Mouse (Mus musculus) CH12.LX (cell line): Measurements from ENCODE around the gene Olfr681. TPM values are rescaled to one million over a fixed set of nuclear protein-coding genes. Genes with fewer than 3 reads are reported as not detected.
"Not testable (repeated sequence)": the region's sequence is repeated elsewhere in the genome, so short reads cannot be mapped to it uniquely, and the experiment has no call there.

ENCODE experiments used
- DNase-seq: peaks from one replicate; pipeline ENCODE4 v3.0.0-alpha.2; 2013; ENCODE audit errors: extremely low read depth
- H3K27ac ChIP-seq: 2 replicates; pipeline ENCODE4 v1.5.1; 2012; ENCODE audit warnings: low read depth, mild to moderate bottlenecking, control low read depth, moderate library complexity; ENCODE audit not compliant: insufficient read depth
- H3K27me3 ChIP-seq: replicated peaks from 2 replicates; pipeline ENCODE3; 2012; ENCODE audit warnings: inconsistent platforms
- H3K36me3 ChIP-seq, 2 experiments: replicated peaks in 1 of 2; 2 replicates each; pipeline versions ENCODE3 to v1.6.1; 2012; ENCODE audit warnings: inconsistent platforms in 1 of 2, low read length in 1 of 2, mild to moderate bottlenecking in 1 of 2, mixed read lengths in 1 of 2, moderate library complexity in 1 of 2; ENCODE audit not compliant: control insufficient read depth in 1 of 2, insufficient read depth in 1 of 2
- H3K4me1 ChIP-seq, 2 experiments: 2 replicates each; pipeline ENCODE4 v1.6.1; 2012; ENCODE audit warnings: inconsistent platforms in 1 of 2, moderate library complexity in 1 of 2; ENCODE audit not compliant: insufficient read depth in 2 of 2, control insufficient read depth in 1 of 2
- H3K4me2 ChIP-seq: 2 replicates; pipeline ENCODE4 v1.6.1; 2012; ENCODE audit warnings: low read depth, mild to moderate bottlenecking, control low read depth; ENCODE audit not compliant: poor library complexity, insufficient read depth, severe bottlenecking
- H3K4me3 ChIP-seq, 3 experiments: fragments of 150-350 bp in 1 of 3; sonication (generic) in 1 of 3; replicated peaks in 1 of 3; 2 replicates each; pipeline versions ENCODE3 to v1.5.1; 2011 to 2012; ENCODE audit warnings: low read depth in 2 of 3, low read length in 2 of 3, mild to moderate bottlenecking in 2 of 3, moderate library complexity in 2 of 3, control low read depth in 1 of 3, improper control_type of control experiment in 1 of 3, inconsistent platforms in 1 of 3, mixed read lengths in 1 of 3; ENCODE audit not compliant: poor library complexity in 1 of 3
- H3K79me2 ChIP-seq: replicated peaks from 2 replicates; pipeline ENCODE4 v1.6.1; 2012; ENCODE audit warnings: mild to moderate bottlenecking, moderate library complexity; ENCODE audit not compliant: control insufficient read depth, poor library complexity, insufficient read depth, severe bottlenecking; ENCODE audit errors: extremely low read depth
- H3K9ac ChIP-seq: 2 replicates; pipeline ENCODE4 v1.6.1; 2012; ENCODE audit warnings: low read depth, mild to moderate bottlenecking, control low read depth, moderate library complexity; ENCODE audit not compliant: insufficient read depth
- H3K9me3 ChIP-seq: replicated peaks from 2 replicates; pipeline ENCODE3; 2012; ENCODE audit warnings: low read length, inconsistent platforms, mixed read lengths
- CTCF ChIP-seq, 2 experiments: IDR thresholded peaks in 1 of 2; conservative IDR thresholded peaks in 1 of 2; 2 replicates each; pipeline ENCODE4 v1.5.1; 2011 to 2012; ENCODE audit warnings: low read depth in 2 of 2, low read length in 2 of 2, improper control_type of control experiment in 1 of 2, inconsistent platforms in 1 of 2, mild to moderate bottlenecking in 1 of 2, moderate library complexity in 1 of 2
- E2F4 ChIP-seq: IDR thresholded peaks from 2 replicates; pipeline ENCODE4 v1.6.1; 2011; ENCODE audit warnings: low read depth, low read length, improper control_type of control experiment; ENCODE audit not compliant: insufficient replicate concordance
- ELF1 ChIP-seq: IDR thresholded peaks from 2 replicates; pipeline ENCODE4 v1.6.1; 2014; ENCODE audit warnings: low read depth, mild to moderate bottlenecking, inconsistent platforms, low read length, improper control_type of control experiment
- EP300 ChIP-seq: IDR thresholded peaks from 2 replicates; pipeline ENCODE4 v1.6.1; 2011; ENCODE audit warnings: low read length, improper control_type of control experiment
- GABPA ChIP-seq: IDR thresholded peaks from 2 replicates; pipeline ENCODE4 v1.6.1; 2012; ENCODE audit warnings: low read depth, low read length, improper control_type of control experiment, inconsistent platforms; ENCODE audit not compliant: insufficient replicate concordance
- JUN ChIP-seq: IDR thresholded peaks from 2 replicates; pipeline ENCODE4 v1.6.1; 2011; ENCODE audit warnings: low read depth, mild to moderate bottlenecking, low read length, improper control_type of control experiment, moderate library complexity; ENCODE audit not compliant: insufficient read depth
- MAFK ChIP-seq: IDR thresholded peaks from 2 replicates; pipeline ENCODE4 v1.6.1; 2011; ENCODE audit warnings: low read length, improper control_type of control experiment; ENCODE audit not compliant: insufficient replicate concordance
- MXI1 ChIP-seq: IDR thresholded peaks from 2 replicates; pipeline ENCODE4 v1.6.1; 2011; ENCODE audit warnings: mild to moderate bottlenecking, low read depth, low read length, improper control_type of control experiment
- POLR2A ChIP-seq: IDR thresholded peaks from 2 replicates; pipeline ENCODE4 v1.6.1; 2011; ENCODE audit warnings: low read depth, mild to moderate bottlenecking, improper control_type of control experiment, low read length
- RAD21 ChIP-seq: IDR thresholded peaks from 2 replicates; pipeline ENCODE4 v1.6.1; 2011; ENCODE audit warnings: low read depth, mild to moderate bottlenecking, low read length, improper control_type of control experiment, moderate library complexity
- RCOR1 ChIP-seq: conservative IDR thresholded peaks from 2 replicates; pipeline ENCODE4 v1.6.1; 2012; ENCODE audit warnings: low read depth, mild to moderate bottlenecking, inconsistent platforms, low read length, improper control_type of control experiment
- SIN3A ChIP-seq: IDR thresholded peaks from 2 replicates; pipeline ENCODE4 v1.6.1; 2012; ENCODE audit warnings: low read length, improper control_type of control experiment, inconsistent platforms
- dilution Hi-C: fragments of 300-500 bp; cut with MboI; formaldehyde crosslinking; loops from 2 replicates; pipeline ENCODE4 v1.14.3; 2020; ENCODE audit warnings: low sequenced_read_pairs; ENCODE audit not compliant: extremely low pct_unique_long_range_greater_than_20kb, extremely low pct_ligation_motif_present
- in situ Hi-C: fragments of 300-500 bp; cut with MboI; formaldehyde crosslinking; loops from 3 replicates; pipeline ENCODE4 v1.14.3; 2019; ENCODE audit warnings: low sequenced_read_pairs, low pct_ligation_motif_present, low pct_unique_long_range_greater_than_20kb, mixed read lengths
- polyA plus RNA-seq: library from polyadenylated mRNA; unstranded; fragments of >175 nt; gene quantifications from 2 replicates; pipeline ENCODE4 v1.2.1, GENCODE M21; 2012; ENCODE audit warnings: low read depth; ENCODE audit not compliant: insufficient read length
- total RNA-seq, 2 experiments: library from RNA; depleted of rRNA; stranded (reverse); fragments of 300-350 nt in 1 of 2; fragments of >200 nt in 1 of 2; gene quantifications; 2 replicates each; pipeline ENCODE4 v1.2.3; 2012 to 2014

Gene Olfr681
- total RNA-seq (2012; rRNA removed), result not detected in 2 replicates
- total RNA-seq (2014; rRNA removed), result not detected in 2 replicates
- polyA plus RNA-seq, result not detected in 2 replicates

- Histone ChIP-seq H3K27me3 (no peaks in the 10 kb centered on the region), H3K9me3 (no peaks in the 10 kb centered on the region), H3K79me2 (no peaks in the 10 kb centered on the region), H3K27ac (no peak within 1 kb of the TSS), H3K4me1 (no peaks in the 10 kb centered on the region), H3K36me3 (no peaks in the 10 kb centered on the region), H3K4me3 (no peak within 1 kb of the TSS), H3K9ac (no peak within 1 kb of the TSS), H3K4me2 (no peak within 1 kb of the TSS)
- in situ Hi-C loops (no loop called here), dilution Hi-C loops (no loop called here)
- TF ChIP-seq MAFK (no peak), POLR2A (no peak), SIN3A (no peak), CTCF (conservative IDR thresholded peaks at IDR 0.05 in 1 of 2, IDR thresholded peaks at IDR 0.05 in 1 of 2; ENCODE audit: low read depth in 2 of 2, low read length in 2 of 2) (no peak), RAD21 (no peak)
- DNase-seq, result no peak
These were observed at the start of gene Olfr681 for GRCm38 (mm10) chr7:105116536-105116935. TSS of gene Olfr681 (plus strand) at chr7:105116836.

- Histone ChIP-seq H3K9me3 (no peaks in the 10 kb centered on the region), H3K9ac (no peak within 1 kb of the TSS), H3K4me3 (no peak within 1 kb of the TSS), H3K27ac (no peak within 1 kb of the TSS), H3K27me3 (no peaks in the 10 kb centered on the region), H3K4me1 (no peaks in the 10 kb centered on the region), H3K36me3 (no peaks in the 10 kb centered on the region), H3K79me2 (no peaks in the 10 kb centered on the region), H3K4me2 (no peak within 1 kb of the TSS)
- DNase-seq, result no peak
- no peak for TF ChIP-seq MAFK
- TF ChIP-seq JUN, result no peak
- no peak for TF ChIP-seq EP300
- no peak for TF ChIP-seq RCOR1
- TF ChIP-seq GABPA, result no peak
- no peak for TF ChIP-seq MXI1
- no peak for TF ChIP-seq ELF1
- TF ChIP-seq E2F4, result no peak
- in situ Hi-C loops (no loop called here), dilution Hi-C loops (no loop called here)
These were observed 35.7 kb upstream of the Olfr681 start, which contains the start of gene Olfr679 for GRCm38 (mm10) chr7:105080905-105081304. TSS of gene Olfr679 (plus strand) at chr7:105081205.

- H3K36me3 ChIP-seq, H3K27me3 ChIP-seq: not testable (repeated sequence)
These were observed 23.9 kb upstream of the Olfr681 start, which contains the start of gene Olfr680-ps1 for GRCm38 (mm10) chr7:105092717-105093116. TSS of gene Olfr680-ps1 (minus strand) at chr7:105092817.

More at GRCm38 (mm10) chr7:105092717-105093116, 23.9 kb upstream of the Olfr681 start, which contains the start of gene Olfr680-ps1:
- H3K9ac ChIP-seq, H3K27ac ChIP-seq, H3K4me1 ChIP-seq, H3K79me2 ChIP-seq, H3K9me3 ChIP-seq, H3K4me3 ChIP-seq, DNase-seq, in situ Hi-C loops, dilution Hi-C loops, H3K4me2 ChIP-seq: not testable (repeated sequence)
